Mouse (Mus musculus): Measurements from ENCODE around the gene Ppm1e.
"Not testable (repeated sequence)": the region's sequence is repeated elsewhere in the genome, so short reads cannot be mapped to it uniquely, and the experiment has no call there.

Ppm1e gene

GRCm38 (mm10) chr11:87309329-87310074 lies 49.3 kb downstream of the Ppm1e start:
- no peak for DNase-seq

GRCm38 (mm10) chr11:87299066-87299465 lies 59.8 kb downstream of the Ppm1e start:
- no peak for DNase-seq

GRCm38 (mm10) chr11:87296467-87296866 lies 62.4 kb downstream of the Ppm1e start:
- DNase-seq: no peak

GRCm38 (mm10) chr11:87295636-87296035 lies 63.2 kb downstream of the Ppm1e start:
- DNase-seq: no peak

GRCm38 (mm10) chr11:87289313-87289712 lies 69.5 kb downstream of the Ppm1e start:
- DNase-seq: peak; percentile 28 to 42

GRCm38 (mm10) chr11:87286194-87286593 lies 72.6 kb downstream of the Ppm1e start:
- DNase-seq: no peak

GRCm38 (mm10) chr11:87281907-87282475 lies 76.8 kb downstream of the Ppm1e start:
- no peak for DNase-seq

GRCm38 (mm10) chr11:87279461-87279860 lies 79.4 kb downstream of the Ppm1e start:
- no peak for DNase-seq

GRCm38 (mm10) chr11:87278807-87279206 lies 80.0 kb downstream of the Ppm1e start:
- DNase-seq: no peak

- DNase-seq: peak in 1 of 2 experiments; percentile 27
Observed at GRCm38 (mm10) chr11:87276240-87276985, 82.4 kb downstream of the Ppm1e start.

- DNase-seq: no peak
Observed at GRCm38 (mm10) chr11:87275420-87276048, 83.3 kb downstream of the Ppm1e start.

- no peak for DNase-seq
Observed at GRCm38 (mm10) chr11:87272725-87273124, 86.1 kb downstream of the Ppm1e start.

- DNase-seq: no peak
Observed at GRCm38 (mm10) chr11:87271479-87271878, 87.3 kb downstream of the Ppm1e start.

- peak; percentile 24 to 56 for DNase-seq
Observed at GRCm38 (mm10) chr11:87270958-87271357, 87.9 kb downstream of the Ppm1e start.

- DNase-seq: no peak
Observed at GRCm38 (mm10) chr11:87270446-87270845, 88.4 kb downstream of the Ppm1e start.

- no peak for DNase-seq
Observed at GRCm38 (mm10) chr11:87268803-87269202, 90.0 kb downstream of the Ppm1e start.

- no peak for DNase-seq
Observed at GRCm38 (mm10) chr11:87266246-87266645, 92.6 kb downstream of the Ppm1e start.

- no peak for DNase-seq
Observed at GRCm38 (mm10) chr11:87263946-87264345, 94.9 kb downstream of the Ppm1e start.

- not testable (repeated sequence) for DNase-seq
Observed at GRCm38 (mm10) chr11:87261705-87262104, 97.1 kb downstream of the Ppm1e start.

GRCm38 (mm10) chr11:87259792-87260191 lies 99.0 kb downstream of the Ppm1e start:
- DNase-seq: no peak

- DNase-seq: no peak
Observed at GRCm38 (mm10) chr11:87257282-87257681, 101.5 kb downstream of the Ppm1e start.

- DNase-seq: peak in 1 of 2 experiments; percentile 8
Observed at GRCm38 (mm10) chr11:87254149-87254548, 104.7 kb downstream of the Ppm1e start.

GRCm38 (mm10) chr11:87253294-87253693 lies 105.5 kb downstream of the Ppm1e start:
- DNase-seq: no peak

Data from kidney, postnatal 36 days (tissue).